Mouse (Mus musculus) liver, postnatal 0 days (tissue): ENCODE data around the gene Syne3.

Source experiments
- CTCF ChIP-seq: sonication (generic); IDR thresholded peaks from 2 replicates; pipeline ENCODE4 v1.5.1; 2016; ENCODE audit warnings: antibody characterized with exemption, low read depth
- EP300 ChIP-seq: IDR thresholded peaks from 2 replicates; pipeline ENCODE4 v1.6.1; 2016; ENCODE audit warnings: antibody characterized with exemption, low read depth, mild to moderate bottlenecking

DNA sequence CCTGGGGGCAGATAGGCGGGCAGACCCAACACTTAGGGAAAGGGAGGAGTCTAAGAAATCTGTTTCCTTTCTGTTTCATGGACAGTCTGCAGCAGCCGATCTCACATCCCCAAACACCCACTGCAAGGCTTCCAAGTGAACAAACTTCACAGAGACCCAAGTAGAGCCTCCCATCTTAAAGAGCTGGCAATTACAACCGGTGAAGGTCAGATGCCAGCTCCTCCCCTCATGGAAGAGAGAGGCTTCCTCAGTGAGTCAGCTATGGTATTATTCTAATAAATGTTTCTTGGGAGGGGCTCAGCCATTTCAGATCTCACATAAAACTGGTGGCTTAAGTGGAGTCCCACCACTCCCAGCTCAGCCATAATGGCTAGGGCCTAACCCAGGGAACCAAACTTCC is 5.9 kb downstream of the Syne3 start:
- TF ChIP-seq CTCF (no peak), EP300 (no peak)
